Mouse (Mus musculus): ENCODE measurements around the gene Ola1. TPM values are rescaled to one million over a fixed set of nuclear protein-coding genes. Genes with fewer than 3 reads are reported as not detected.

The Ola1 gene
- polyA plus RNA-seq, 2 experiments = 49.7 to 95.4 TPM

GRCm38 (mm10) chr2:73127686-73128085 is 91.0 kb downstream of the Ola1 start:
- Histone ChIP-seq H3K27me3 (ENCODE audit: control insufficient read depth, insufficient read depth, low read length) (no peaks in the 10 kb centered on the region), H3K4me2 (replicated peaks; ENCODE audit: low read depth, low read length, severe bottlenecking) (no peak overlapping the region), H3K9ac (ENCODE audit: low read depth, low read length, severe bottlenecking) (no peak overlapping the region), H3K4me1 (ENCODE audit: control insufficient read depth, insufficient read depth, low read length) (no peaks in the 10 kb centered on the region), H3K36me3 (ENCODE audit: control insufficient read depth, insufficient read depth, low read length) (no peaks in the 10 kb centered on the region), H3K9me3 (ENCODE audit: control insufficient read depth, low read length) (no peaks in the 10 kb centered on the region), H3K4me3 (replicated peaks; ENCODE audit: low read length) (no peak overlapping the region), H3K27ac (replicated peaks; ENCODE audit: low read depth, low read length) (no peak overlapping the region)
- WGBS = 30% methylated on average over 1 of the region's 1 CpGs
- ATAC-seq (ENCODE audit: low FRiP score, low read depth) (no peak), DNase-seq (ENCODE audit: low spot score) (no peak)
- TF ChIP-seq POLR2A (IDR thresholded peaks at IDR 0.05; ENCODE audit: borderline replicate concordance, extremely low read depth, insufficient read depth, insufficient read length) = no peak

GRCm38 (mm10) chr2:73118781-73119180 is 99.9 kb downstream of the Ola1 start:
- 87% methylated on average over 2 of the region's 2 CpGs for WGBS
- H3K9me3 ChIP-seq (ENCODE audit: control insufficient read depth, low read length) = no peaks in the 10 kb centered on the region
- H3K4me1 ChIP-seq (ENCODE audit: control insufficient read depth, insufficient read depth, low read length) = no peaks in the 10 kb centered on the region
- no peaks in the 10 kb centered on the region for H3K27me3 ChIP-seq (ENCODE audit: control insufficient read depth, insufficient read depth, low read length)
- 0 out of 2 replicates have a peak, but pooled peaks cover 3% of the 10 kb centered on the region for H3K36me3 ChIP-seq (ENCODE audit: control insufficient read depth, insufficient read depth, low read length)
- no peak overlapping the region for H3K4me3 ChIP-seq (replicated peaks; ENCODE audit: low read length)
- no peak for ATAC-seq (ENCODE audit: low FRiP score, low read depth)
- no peak overlapping the region for H3K4me2 ChIP-seq (replicated peaks; ENCODE audit: low read depth, low read length, severe bottlenecking)
- no peak for DNase-seq (ENCODE audit: low spot score)
- no peak overlapping the region for H3K27ac ChIP-seq (replicated peaks; ENCODE audit: low read depth, low read length)
- no peak overlapping the region for H3K9ac ChIP-seq (ENCODE audit: low read depth, low read length, severe bottlenecking)
- no peak for TF ChIP-seq POLR2A (IDR thresholded peaks at IDR 0.05; ENCODE audit: borderline replicate concordance, extremely low read depth, insufficient read depth, insufficient read length)

DNA sequence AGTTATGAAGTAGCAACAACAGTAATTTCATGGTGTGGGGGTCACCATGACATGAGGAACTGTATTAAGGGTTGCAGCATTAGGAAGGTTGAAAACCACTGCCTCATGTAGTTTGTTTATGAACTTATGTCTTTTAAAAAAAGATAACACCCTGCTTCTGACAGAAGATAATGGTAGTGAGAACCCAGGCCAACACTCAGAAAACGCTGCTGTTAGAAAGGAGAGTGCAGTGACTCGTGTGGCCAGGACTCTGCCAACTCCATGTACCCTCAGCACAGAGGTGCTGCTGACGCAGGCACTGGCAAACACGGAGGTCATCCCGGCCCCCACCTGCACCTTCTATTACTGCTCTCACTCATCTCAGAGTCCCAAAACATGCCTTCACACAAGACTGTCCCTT is 111.6 kb downstream of the Ola1 start:
- 87% methylated on average over 5 of the region's 5 CpGs for WGBS
- Histone ChIP-seq H3K4me1 (ENCODE audit: control insufficient read depth, insufficient read depth, low read length) (no peaks in the 10 kb centered on the region), H3K9me3 (ENCODE audit: control insufficient read depth, low read length) (no peaks in the 10 kb centered on the region), H3K36me3 (ENCODE audit: control insufficient read depth, insufficient read depth, low read length) (no peaks in the 10 kb centered on the region), H3K4me2 (replicated peaks; ENCODE audit: low read depth, low read length, severe bottlenecking) (no peak overlapping the region), H3K9ac (ENCODE audit: low read depth, low read length, severe bottlenecking) (no peak overlapping the region), H3K27me3 (ENCODE audit: control insufficient read depth, insufficient read depth, low read length) (no peaks in the 10 kb centered on the region), H3K27ac (replicated peaks; ENCODE audit: low read depth, low read length) (no peak overlapping the region), H3K4me3 (replicated peaks; ENCODE audit: low read length) (no peak overlapping the region)
- ATAC-seq (ENCODE audit: low FRiP score, low read depth) = no peak
- TF ChIP-seq POLR2A (IDR thresholded peaks at IDR 0.05; ENCODE audit: borderline replicate concordance, extremely low read depth, insufficient read depth, insufficient read length) = no peak
- DNase-seq (ENCODE audit: low spot score) = no peak

DNA sequence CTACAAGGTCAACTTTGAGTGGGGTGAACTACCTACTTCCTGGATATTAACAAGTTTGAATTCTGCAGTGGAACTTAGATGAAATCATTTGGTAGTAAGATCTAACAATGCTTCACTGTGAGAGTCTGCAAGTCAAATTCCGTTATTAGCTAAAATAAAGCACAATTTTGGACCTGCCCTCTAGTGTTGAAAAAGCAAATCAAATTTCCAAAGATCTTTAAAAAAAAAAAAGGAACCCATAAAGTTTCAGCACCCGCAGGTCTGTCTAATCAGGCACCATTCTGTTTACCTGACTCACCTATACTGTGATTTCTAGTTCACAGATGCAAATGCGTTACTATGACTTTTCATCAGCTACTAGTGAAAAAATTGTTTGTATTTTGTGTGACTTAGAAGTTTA is 122.2 kb downstream of the Ola1 start:
- H3K9ac ChIP-seq (ENCODE audit: low read depth, low read length, severe bottlenecking) = no peak overlapping the region
- DNase-seq (ENCODE audit: low spot score) (no peak), ATAC-seq (ENCODE audit: low FRiP score, low read depth) (no peak)
- no peak for TF ChIP-seq POLR2A (IDR thresholded peaks at IDR 0.05; ENCODE audit: borderline replicate concordance, extremely low read depth, insufficient read depth, insufficient read length)
- H3K27ac ChIP-seq (replicated peaks; ENCODE audit: low read depth, low read length) = no peak overlapping the region
- no peaks in the 10 kb centered on the region for H3K36me3 ChIP-seq (ENCODE audit: control insufficient read depth, insufficient read depth, low read length)
- no peaks in the 10 kb centered on the region for H3K9me3 ChIP-seq (ENCODE audit: control insufficient read depth, low read length)
- H3K4me3 ChIP-seq (replicated peaks; ENCODE audit: low read length) = no peak overlapping the region
- WGBS = 52% methylated on average over 3 of the region's 3 CpGs
- no peak overlapping the region for H3K4me2 ChIP-seq (replicated peaks; ENCODE audit: low read depth, low read length, severe bottlenecking)
- no peaks in the 10 kb centered on the region for H3K27me3 ChIP-seq (ENCODE audit: control insufficient read depth, insufficient read depth, low read length)
- H3K4me1 ChIP-seq (ENCODE audit: control insufficient read depth, insufficient read depth, low read length) = no peaks in the 10 kb centered on the region

DNA sequence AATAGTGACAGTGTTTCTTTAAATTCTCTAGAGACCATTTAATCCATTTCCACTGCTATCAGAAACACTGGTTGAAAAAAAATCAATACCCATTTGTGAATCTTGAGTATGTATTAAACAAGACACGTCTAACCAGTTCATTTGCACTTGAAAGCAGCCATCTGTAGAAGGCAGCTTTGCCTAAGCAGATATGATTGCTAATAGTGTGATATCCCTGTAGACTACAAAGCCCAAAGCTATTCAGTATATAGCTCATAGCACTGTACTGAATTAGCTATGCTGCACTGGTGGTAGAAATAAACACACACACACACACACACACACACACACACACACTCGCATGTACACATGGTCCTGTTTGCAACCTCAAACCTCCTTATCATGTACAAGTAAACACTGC is 123.4 kb downstream of the Ola1 start:
- ATAC-seq (ENCODE audit: low FRiP score, low read depth) (no peak), DNase-seq (ENCODE audit: low spot score) (no peak)
- H3K36me3 ChIP-seq (ENCODE audit: control insufficient read depth, insufficient read depth, low read length) = no peaks in the 10 kb centered on the region
- no peak for TF ChIP-seq POLR2A (IDR thresholded peaks at IDR 0.05; ENCODE audit: borderline replicate concordance, extremely low read depth, insufficient read depth, insufficient read length)
- H3K27ac ChIP-seq (replicated peaks; ENCODE audit: low read depth, low read length) = no peak overlapping the region
- H3K4me1 ChIP-seq (ENCODE audit: control insufficient read depth, insufficient read depth, low read length) = peaks cover 5% of the 10 kb centered on the region; the same call in 1 of the 2 replicates
- no peaks in the 10 kb centered on the region for H3K27me3 ChIP-seq (ENCODE audit: control insufficient read depth, insufficient read depth, low read length)
- 86% methylated on average over 2 of the region's 2 CpGs for WGBS
- H3K4me3 ChIP-seq (replicated peaks; ENCODE audit: low read length) = no peak overlapping the region
- no peak overlapping the region for H3K9ac ChIP-seq (ENCODE audit: low read depth, low read length, severe bottlenecking)
- no peaks in the 10 kb centered on the region for H3K9me3 ChIP-seq (ENCODE audit: control insufficient read depth, low read length)
- H3K4me2 ChIP-seq (replicated peaks; ENCODE audit: low read depth, low read length, severe bottlenecking) = no peak overlapping the region

DNA sequence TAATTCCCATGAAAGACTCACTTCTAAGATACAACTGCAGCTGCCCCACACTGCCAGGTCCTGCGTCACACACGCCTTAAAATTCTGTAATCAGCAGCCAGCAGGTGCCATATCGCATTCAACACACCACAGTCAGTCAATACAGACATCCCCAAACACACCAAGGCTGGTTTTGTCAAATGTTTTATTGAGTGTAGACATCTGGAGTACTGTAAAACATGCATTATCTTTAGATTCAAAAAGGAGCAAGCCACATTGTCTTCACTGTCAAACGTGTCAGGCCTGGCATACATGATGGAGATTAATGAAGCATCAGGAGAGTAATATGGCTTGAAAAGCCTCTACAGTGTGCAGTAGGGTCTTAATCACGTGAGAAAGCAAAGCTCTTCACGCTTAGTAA is 125.7 kb downstream of the Ola1 start:
- no peak for ATAC-seq (ENCODE audit: low FRiP score, low read depth)
- no peak overlapping the region for H3K9ac ChIP-seq (ENCODE audit: low read depth, low read length, severe bottlenecking)

More for the DNA sequence above, 125.7 kb downstream of the Ola1 start:
- TF ChIP-seq POLR2A (IDR thresholded peaks at IDR 0.05; ENCODE audit: borderline replicate concordance, extremely low read depth, insufficient read depth, insufficient read length) = no peak
- Histone ChIP-seq H3K4me1 (ENCODE audit: control insufficient read depth, insufficient read depth, low read length) (peaks cover 5% of the 10 kb centered on the region; the same call in 1 of the 2 replicates), H3K27me3 (ENCODE audit: control insufficient read depth, insufficient read depth, low read length) (no peaks in the 10 kb centered on the region), H3K27ac (replicated peaks; ENCODE audit: low read depth, low read length) (no peak overlapping the region), H3K4me3 (replicated peaks; ENCODE audit: low read length) (no peak overlapping the region), H3K9me3 (ENCODE audit: control insufficient read depth, low read length) (no peaks in the 10 kb centered on the region), H3K4me2 (replicated peaks; ENCODE audit: low read depth, low read length, severe bottlenecking) (no peak overlapping the region), H3K36me3 (ENCODE audit: control insufficient read depth, insufficient read depth, low read length) (no peaks in the 10 kb centered on the region)
- DNase-seq (ENCODE audit: low spot score) = no peak
- 85% methylated on average over 6 of the region's 6 CpGs for WGBS

Data from limb, embryonic 14.5 days (tissue).